Mouse (Mus musculus): Measurements from ENCODE around the gene Retsat. TPM values are rescaled to one million over a fixed set of nuclear protein-coding genes. Genes with fewer than 3 reads are reported as not detected.
A peak's percentile ranks its signal among the peaks of the same experiment; 100 is the strongest.

Retsat gene
- polyA plus RNA-seq, 1 experiment from 2014 or later, result 29.7 TPM

GRCm38 (mm10) chr6:72655309-72656052, 57.2 kb downstream of the Retsat start:
- Histone ChIP-seq H3K4me2 (replicated peaks) (peak overlapping the region; percentile 49), H3K9ac (peak overlapping the region; percentile 17; the same call in 1 of the 2 replicates), H3K27me3 (replicated peaks) (no peaks in the 10 kb centered on the region), H3K4me1 (replicated peaks) (peaks cover 43% of the 10 kb centered on the region), H3K27ac (peak overlapping the region; percentile 92), H3K4me3 (replicated peaks) (peak overlapping the region; percentile 22; the same call in 1 of the 2 replicates), H3K36me3 (no peaks in the 10 kb centered on the region), H3K9me3 (no peaks in the 10 kb centered on the region)
- WGBS, result 24% methylated on average over 20 of the region's 20 CpGs
- peak; percentile 81 for ATAC-seq

- ATAC-seq, result peak; percentile 37; the same call in 1 of the 2 replicates
- Histone ChIP-seq H3K4me2 (replicated peaks) (peak overlapping the region; percentile 49), H3K27me3 (replicated peaks) (no peaks in the 10 kb centered on the region), H3K4me1 (replicated peaks) (peaks cover 44% of the 10 kb centered on the region), H3K4me3 (replicated peaks) (no peak overlapping the region), H3K27ac (peak overlapping the region; percentile 92), H3K9me3 (no peaks in the 10 kb centered on the region), H3K9ac (no peak overlapping the region), H3K36me3 (no peaks in the 10 kb centered on the region)
- 74% methylated on average over 7 of the region's 7 CpGs for WGBS
These were observed 57.8 kb downstream of the Retsat start for GRCm38 (mm10) chr6:72656053-72656442.

- H3K4me1 ChIP-seq (replicated peaks), result peaks cover 55% of the 10 kb centered on the region
- WGBS, result 61% methylated on average over 3 of the region's 3 CpGs
- no peaks in the 10 kb centered on the region for H3K27me3 ChIP-seq (replicated peaks)
- no peak for ATAC-seq
- no peak overlapping the region for H3K4me3 ChIP-seq (replicated peaks)
- no peaks in the 10 kb centered on the region for H3K36me3 ChIP-seq
- no peak overlapping the region for H3K27ac ChIP-seq
- no peaks in the 10 kb centered on the region for H3K9me3 ChIP-seq
- no peak overlapping the region for H3K9ac ChIP-seq
- no peak overlapping the region for H3K4me2 ChIP-seq (replicated peaks)
These were observed 59.7 kb downstream of the Retsat start for GRCm38 (mm10) chr6:72658006-72658405.

Other genes with a start within 250 kb of the Retsat start
- gene Tmem150a, start 243.0 kb upstream of the Retsat start, polyA plus RNA-seq (2015; fragmentation: Nextera tagmentation; extraction: Ambion mirVana), result 11.3 and 14.4 TPM in 2 replicates
- 122 and 133 TPM in 2 replicates for gene Rnf181, start 231.5 kb upstream of the Retsat start, polyA plus RNA-seq (2015; fragmentation: Nextera tagmentation; extraction: Ambion mirVana)
- gene Vamp5, start 218.0 kb upstream of the Retsat start, polyA plus RNA-seq (2015; fragmentation: Nextera tagmentation; extraction: Ambion mirVana), result 19.2 and 19.4 TPM in 2 replicates
- gene Vamp8, start 207.8 kb upstream of the Retsat start, polyA plus RNA-seq (2015; fragmentation: Nextera tagmentation; extraction: Ambion mirVana), result 193 and 229 TPM in 2 replicates
- gene Ggcx, start 184.2 kb upstream of the Retsat start, polyA plus RNA-seq (2015; fragmentation: Nextera tagmentation; extraction: Ambion mirVana), result 23.8 and 23.9 TPM in 2 replicates
- 290 and 308 TPM in 2 replicates for gene Mat2a, start 158.9 kb upstream of the Retsat start, polyA plus RNA-seq (2015; fragmentation: Nextera tagmentation; extraction: Ambion mirVana)
- 0.16 TPM in 1 of 2 replicates, not detected in the other for gene Sh2d6, start 76.8 kb upstream of the Retsat start, polyA plus RNA-seq (2015; fragmentation: Nextera tagmentation; extraction: Ambion mirVana)
- gene Capg, start 54.1 kb upstream of the Retsat start, polyA plus RNA-seq (2015; fragmentation: Nextera tagmentation; extraction: Ambion mirVana), result 33.5 and 36.0 TPM in 2 replicates
- gene Elmod3, start 62 bp upstream of the Retsat start, polyA plus RNA-seq (2015; fragmentation: Nextera tagmentation; extraction: Ambion mirVana), result 13.9 and 14.3 TPM in 2 replicates
- 42.2 and 43.3 TPM in 2 replicates for gene Tgoln1, start 18.5 kb downstream of the Retsat start, polyA plus RNA-seq (2015; fragmentation: Nextera tagmentation; extraction: Ambion mirVana)
- gene Tcf7l1, start 190.8 kb downstream of the Retsat start, polyA plus RNA-seq (2015; fragmentation: Nextera tagmentation; extraction: Ambion mirVana), result 15.0 and 16.2 TPM in 2 replicates